13 mouse cellular contexts compared by ENCODE assay signal in the genomic region with DNA sequence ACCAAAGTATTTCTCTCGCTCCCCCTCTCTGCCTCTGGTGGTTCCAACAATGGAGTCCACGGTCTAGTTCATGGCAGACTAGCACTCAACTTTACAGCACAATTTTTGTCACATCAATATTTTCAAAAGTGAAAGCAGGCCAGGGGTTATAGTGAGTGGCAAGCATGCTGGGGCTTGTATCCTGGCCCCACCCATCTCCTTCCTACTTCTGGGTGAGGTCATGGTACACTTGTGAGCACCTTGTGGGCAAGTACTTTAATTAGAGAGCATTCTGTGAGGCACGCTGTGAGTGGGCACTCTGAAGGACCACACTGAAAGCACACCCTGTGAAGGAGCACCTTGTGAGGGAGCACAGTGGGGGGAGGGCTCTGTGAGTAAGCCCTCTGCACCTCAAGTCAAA.
DNase-seq lines count a peak whose midpoint lies in the region; ATAC-seq and TF ChIP-seq lines count a peak whose summit lies in the region.
"Had no signal": no experiment of that assay in that cellular context is flagged by ENCODE, and none has a peak within 500 bp of the region (broad histone marks: within the 10 kb centered on the region; RNA-seq: fewer than 3 reads in every experiment).

No protein-coding gene starts in this region.

- no peaks in the 10 kb centered on the region for H3K36me3 ChIP-seq in intestine, postnatal 0 days (ENCODE audit: control insufficient read depth, insufficient read depth)
- no peaks in the 10 kb centered on the region for H3K36me3 ChIP-seq in liver, postnatal 0 days (replicated peaks; ENCODE audit: insufficient read depth, low read length)
- no peaks in the 10 kb centered on the region for H3K36me3 ChIP-seq in kidney, adult 2 months (ENCODE audit: control insufficient read depth, insufficient read depth, low read length)

- H3K27ac ChIP-seq in intestine, postnatal 0 days (ENCODE audit: low read depth, low read length): no peak overlapping the region
- no peak overlapping the region for H3K27ac ChIP-seq in liver, postnatal 0 days (ENCODE audit: low read depth)
- H3K27ac ChIP-seq in kidney, adult 2 months (ENCODE audit: insufficient read depth, low read depth, low read length): no peak overlapping the region

- H3K4me3 ChIP-seq in intestine, postnatal 0 days (ENCODE audit: low read depth, low read length): no peak overlapping the region
- H3K4me3 ChIP-seq in liver, postnatal 0 days (ENCODE audit: low read depth, low read length): no peak overlapping the region
- H3K4me3 ChIP-seq in kidney, adult 2 months (ENCODE audit: insufficient read depth, low read depth, low read length): no peak overlapping the region

- DNase-seq in urinary bladder, postnatal 14 days (ENCODE audit: low spot score): peak; percentile 35
- DNase-seq in urinary bladder, postnatal 4 days (ENCODE audit: low spot score in 2 of 2): no peak
- DNase-seq in lung, postnatal 4 days: peak; percentile 37 to 77
- no peak for DNase-seq in liver, postnatal 0 days
- no peak for DNase-seq in thymus, postnatal 36 days
- DNase-seq in gastrocnemius, postnatal 25 days: no peak
- DNase-seq in kidney, adult 2 months: no peak
- DNase-seq: adrenal gland, postnatal 14 days; right cerebral cortex, postnatal 4 days; thymus, adult 18-20 months had no signal

- TF ChIP-seq EP300 in liver, postnatal 0 days (IDR thresholded peaks at IDR 0.05; ENCODE audit: low read depth): no peak

- no peak overlapping the region for H3K4me2 ChIP-seq in intestine, postnatal 0 days (replicated peaks; ENCODE audit: low read depth)
- H3K4me2 ChIP-seq in liver, postnatal 0 days (ENCODE audit: low read depth, low read length): no peak overlapping the region
- H3K4me2 ChIP-seq: liver, embryonic 11.5 days; midbrain, embryonic 11.5 days had no signal

- no peak for TF ChIP-seq CTCF in intestine, postnatal 0 days (IDR thresholded peaks at IDR 0.05; ENCODE audit: low read depth)
- TF ChIP-seq CTCF in liver, postnatal 0 days (IDR thresholded peaks at IDR 0.05; ENCODE audit: low read depth): no peak
- no peak for TF ChIP-seq CTCF in kidney, adult 2 months (conservative IDR thresholded peaks at IDR 0.05; ENCODE audit: insufficient read depth, insufficient read length, low read depth, low read length)

- 77% methylated on average over 3 of the region's 3 CpGs for WGBS in intestine, postnatal 0 days
- WGBS in liver, postnatal 0 days (ENCODE audit: insufficient replicate concordance): 85% methylated on average over 3 of the region's 3 CpGs
- 86% methylated on average over 3 of the region's 3 CpGs for WGBS in kidney, adult 2 months

- ATAC-seq in intestine, postnatal 0 days: peak; percentile 77
- ATAC-seq in liver, postnatal 0 days: no peak

- H3K9ac ChIP-seq in intestine, postnatal 0 days (ENCODE audit: low read depth, low read length): no peak overlapping the region
- no peak overlapping the region for H3K9ac ChIP-seq in liver, postnatal 0 days (replicated peaks)

- no peaks in the 10 kb centered on the region for H3K27me3 ChIP-seq in intestine, postnatal 0 days (replicated peaks; ENCODE audit: control insufficient read depth, insufficient read depth, low read length)
- H3K27me3 ChIP-seq in liver, postnatal 0 days (ENCODE audit: insufficient read depth, low read length): no peaks in the 10 kb centered on the region
- no peaks in the 10 kb centered on the region for H3K27me3 ChIP-seq in kidney, adult 2 months (replicated peaks; ENCODE audit: control insufficient read depth, insufficient read depth, low read length)

- H3K4me1 ChIP-seq in intestine, postnatal 0 days (replicated peaks; ENCODE audit: control insufficient read depth, insufficient read depth, low read length): 0 out of 2 replicates have a peak, but pooled peaks cover 6% of the 10 kb centered on the region
- H3K4me1 ChIP-seq in liver, postnatal 0 days (ENCODE audit: insufficient read depth): no peaks in the 10 kb centered on the region
- no peaks in the 10 kb centered on the region for H3K4me1 ChIP-seq in kidney, adult 2 months (ENCODE audit: control insufficient read depth, insufficient read depth, low read length)

- TF ChIP-seq POLR2A in kidney, adult 2 months (IDR thresholded peaks at IDR 0.05; ENCODE audit: low read depth, low read length): no peak

- H3K9me3 ChIP-seq in intestine, postnatal 0 days (ENCODE audit: control insufficient read depth): no peaks in the 10 kb centered on the region
- H3K9me3 ChIP-seq in liver, postnatal 0 days (ENCODE audit: low read length): no peaks in the 10 kb centered on the region

Comparison
In these comparisons a context has a peak if more than half of its experiments do, and no peak if none do; other contexts are left out.
1. DNase-seq: peak in urinary bladder, postnatal 14 days (single experiment) and lung, postnatal 4 days (2 of 2); none in urinary bladder, postnatal 4 days (0 of 2), liver, postnatal 0 days (single experiment), thymus, postnatal 36 days (0 of 2), gastrocnemius, postnatal 25 days (single experiment) and kidney, adult 2 months (single experiment).